Mouse (Mus musculus) heart, embryonic 14.5 days (tissue): ENCODE measurements at regions not wholly inside any gene's neighbourhood (a gene's known extent, or its start where the extent isn't known, plus 50 kb on each side); places are given as distances from the start of the nearest gene placed in this dataset.

Experiments used
- ATAC-seq: fragments of 200-750 bp; cut with Nextera tagmentation; 2 replicates; pipeline ENCODE4 v1.8.0; 2017; ENCODE audit warnings: low read depth, moderate TSS enrichment; ENCODE audit not compliant: insufficient number of reproducible peaks, insufficient read depth, low FRiP score
- H3K27ac ChIP-seq, 2 experiments: fragments of 200-500 bp in 1 of 2; fragments of 300-500 bp in 1 of 2; sonication (generic) in 1 of 2; replicated peaks in 1 of 2; 2 replicates each; pipeline ENCODE4 v1.5.1; 2012 to 2014; ENCODE audit warnings: low read depth in 2 of 2, low read length in 2 of 2, control low read depth in 1 of 2, mild to moderate bottlenecking in 1 of 2, mixed read lengths in 1 of 2; ENCODE audit not compliant: control insufficient read depth in 1 of 2, insufficient read depth in 1 of 2
- H3K27me3 ChIP-seq: fragments of 300-500 bp; sonication (generic); 2 replicates; pipeline ENCODE4 v1.6.1; 2014; ENCODE audit warnings: mild to moderate bottlenecking, low read length, control low read depth; ENCODE audit not compliant: control insufficient read depth, insufficient read depth
- H3K36me3 ChIP-seq: fragments of 300-500 bp; sonication (generic); 2 replicates; pipeline ENCODE4 v1.6.1; 2014; ENCODE audit warnings: mild to moderate bottlenecking, control low read depth, low read length, mixed read lengths; ENCODE audit not compliant: control insufficient read depth, insufficient read depth
- H3K4me1 ChIP-seq, 2 experiments: fragments of 200-500 bp in 1 of 2; fragments of 300-500 bp in 1 of 2; sonication (generic) in 1 of 2; 2 replicates each; pipeline ENCODE4 v1.6.1; 2012 to 2014; ENCODE audit warnings: low read length in 2 of 2, control low read depth in 1 of 2, mixed read lengths in 1 of 2; ENCODE audit not compliant: control insufficient read depth in 2 of 2, insufficient read depth in 2 of 2
- H3K4me2 ChIP-seq: fragments of 300-500 bp; sonication (generic); 2 replicates; pipeline ENCODE4 v1.6.1; 2014; ENCODE audit warnings: mild to moderate bottlenecking, low read length
- H3K4me3 ChIP-seq, 2 experiments: fragments of 200-500 bp in 1 of 2; fragments of 300-500 bp in 1 of 2; sonication (generic) in 1 of 2; 2 replicates each; pipeline ENCODE4 v1.5.1; 2012 to 2014; ENCODE audit warnings: low read length in 2 of 2, mild to moderate bottlenecking in 2 of 2, control low read depth in 1 of 2, low read depth in 1 of 2, moderate library complexity in 1 of 2; ENCODE audit not compliant: control insufficient read depth in 1 of 2, insufficient read depth in 1 of 2
- H3K9ac ChIP-seq: fragments of 300-500 bp; sonication (generic); 2 replicates; pipeline ENCODE4 v1.6.1; 2014; ENCODE audit warnings: mild to moderate bottlenecking, low read length
- H3K9me3 ChIP-seq: fragments of 300-500 bp; sonication (generic); 2 replicates; pipeline ENCODE4 v1.6.1; 2016; ENCODE audit warnings: low read length, control low read depth; ENCODE audit not compliant: control insufficient read depth
- WGBS: fragments of 180-500 bp; shearing (Covaris S2); extraction: QIAGEN DNeasy Blood & Tissue Kit; methylation state at CpG from one replicate; pipeline ENCODE4 v1.1.7; 2014; 5-methylcytosine and 5-hydroxymethylcytosine counted together

- 62% methylated on average over 5 of the region's 5 CpGs for WGBS
Measured at GRCm38 (mm10) chr8:12050841-12051240, 210.6 kb downstream of the Tex29 start.

DNA sequence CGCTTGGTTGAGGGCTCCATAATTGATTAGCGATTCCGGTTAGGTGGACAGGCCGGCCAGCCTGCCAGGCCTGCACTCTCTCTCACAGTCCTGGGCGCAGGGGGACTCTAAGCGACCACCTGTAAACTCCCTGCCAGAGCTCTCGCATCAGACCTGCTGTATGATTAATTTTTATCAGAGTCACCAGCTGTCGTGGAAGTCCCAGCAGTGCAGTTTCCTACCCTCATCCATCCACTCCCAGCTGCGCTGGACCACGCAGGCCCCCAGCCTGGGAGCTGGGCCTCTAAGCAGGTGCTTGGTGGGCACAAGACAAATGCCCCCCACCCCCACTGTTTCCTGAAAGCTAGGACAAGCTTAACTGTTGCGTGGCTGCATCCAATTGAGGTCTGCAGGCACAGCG lies 211.1 kb downstream of the Tex29 start:
- Histone ChIP-seq H3K36me3 (no peaks in the 10 kb centered on the region), H3K4me3 (no peak overlapping the region), H3K9ac (no peak overlapping the region), H3K9me3 (no peaks in the 10 kb centered on the region), H3K4me1 (no peaks in the 10 kb centered on the region), H3K4me2 (no peak overlapping the region), H3K27me3 (no peaks in the 10 kb centered on the region), H3K27ac (no peak overlapping the region)
- 62% methylated on average over 12 of the region's 12 CpGs for WGBS
- ATAC-seq, result no peak

More at GRCm38 (mm10) chr8:12050841-12051240, 210.6 kb downstream of the Tex29 start:
- Histone ChIP-seq H3K4me1 (no peaks in the 10 kb centered on the region), H3K9ac (no peak overlapping the region), H3K27me3 (no peaks in the 10 kb centered on the region), H3K4me2 (no peak overlapping the region), H3K27ac (no peak overlapping the region), H3K9me3 (no peaks in the 10 kb centered on the region), H3K36me3 (no peaks in the 10 kb centered on the region), H3K4me3 (no peak overlapping the region)
- no peak for ATAC-seq

GRCm38 (mm10) chr8:12055931-12056330 lies 215.7 kb downstream of the Tex29 start:
- WGBS, result 87% methylated on average over 9 of the region's 9 CpGs
- Histone ChIP-seq H3K4me2 (no peak overlapping the region), H3K27ac (no peak overlapping the region), H3K4me1 (no peaks in the 10 kb centered on the region), H3K36me3 (no peaks in the 10 kb centered on the region), H3K4me3 (no peak overlapping the region), H3K9ac (no peak overlapping the region), H3K9me3 (no peaks in the 10 kb centered on the region), H3K27me3 (no peaks in the 10 kb centered on the region)
- peak; percentile 55; the same call in 1 of the 2 replicates for ATAC-seq

- Histone ChIP-seq H3K27me3 (no peaks in the 10 kb centered on the region), H3K9me3 (no peaks in the 10 kb centered on the region), H3K27ac (no peak overlapping the region), H3K4me2 (no peak overlapping the region), H3K4me1 (peaks cover 7 to 12% of the 10 kb centered on the region in 2 experiments; a peak in 3 of 4 replicates), H3K36me3 (no peaks in the 10 kb centered on the region), H3K9ac (no peak overlapping the region), H3K4me3 (no peak overlapping the region)
- no peak for ATAC-seq
- 84% methylated on average over 13 of the region's 13 CpGs for WGBS
Measured at GRCm38 (mm10) chr8:12061237-12061636, 217.4 kb upstream of the A230072I06Rik start.

DNA sequence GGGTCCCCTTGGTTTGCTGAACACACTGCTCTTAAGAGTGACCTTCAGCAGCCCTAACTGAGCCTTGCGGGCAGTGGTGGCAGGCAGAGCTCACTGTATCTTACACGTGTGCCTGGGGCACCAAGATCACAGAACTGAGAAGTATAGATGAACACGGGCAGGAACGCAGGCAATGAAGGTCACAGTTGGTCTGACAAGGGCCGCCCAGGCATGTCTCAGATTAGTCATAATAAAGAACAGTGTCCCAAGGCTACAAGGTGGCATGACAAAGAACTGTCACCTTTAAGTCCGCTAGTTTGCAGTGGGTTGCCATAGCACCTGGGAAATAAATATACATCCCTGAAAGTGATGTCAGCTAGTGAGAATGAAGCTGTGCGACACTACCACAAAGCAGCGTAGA lies 215.9 kb upstream of the A230072I06Rik start:
- no peak overlapping the region for H3K4me2 ChIP-seq
- H3K27me3 ChIP-seq, result no peaks in the 10 kb centered on the region
- WGBS, result 40% methylated on average over 8 of the region's 8 CpGs
- no peaks in the 10 kb centered on the region for H3K9me3 ChIP-seq
- H3K27ac ChIP-seq, result peak overlapping the region in 1 of 2 experiments; percentile 24; a peak in 1 of 4 replicates
- no peaks in the 10 kb centered on the region for H3K36me3 ChIP-seq
- H3K9ac ChIP-seq, result no peak overlapping the region
- H3K4me3 ChIP-seq, result no peak overlapping the region
- H3K4me1 ChIP-seq, result peaks cover 7 to 12% of the 10 kb centered on the region in 2 experiments; a peak in 3 of 4 replicates
- no peak for ATAC-seq

GRCm38 (mm10) chr8:12064664-12065063 lies 214.0 kb upstream of the A230072I06Rik start:
- no peak overlapping the region for H3K9ac ChIP-seq
- no peak overlapping the region for H3K27ac ChIP-seq
- ATAC-seq, result no peak
- no peak overlapping the region for H3K4me3 ChIP-seq
- H3K9me3 ChIP-seq, result no peaks in the 10 kb centered on the region
- H3K36me3 ChIP-seq, result no peaks in the 10 kb centered on the region
- WGBS, result 84% methylated on average over 7 of the region's 7 CpGs
- peaks cover 7 to 12% of the 10 kb centered on the region in 2 experiments; a peak in 3 of 4 replicates for H3K4me1 ChIP-seq
- H3K4me2 ChIP-seq, result no peak overlapping the region
- H3K27me3 ChIP-seq, result no peaks in the 10 kb centered on the region

GRCm38 (mm10) chr8:12066454-12066853 lies 212.2 kb upstream of the A230072I06Rik start:
- Histone ChIP-seq H3K27ac (no peak overlapping the region), H3K4me1 (peaks cover 7 to 12% of the 10 kb centered on the region in 2 experiments; a peak in 3 of 4 replicates), H3K9ac (no peak overlapping the region), H3K9me3 (no peaks in the 10 kb centered on the region), H3K27me3 (no peaks in the 10 kb centered on the region), H3K4me3 (no peak overlapping the region), H3K4me2 (no peak overlapping the region), H3K36me3 (no peaks in the 10 kb centered on the region)
- WGBS, result 88% methylated on average over 10 of the region's 10 CpGs
- ATAC-seq, result no peak

- Histone ChIP-seq H3K36me3 (no peaks in the 10 kb centered on the region), H3K27me3 (no peaks in the 10 kb centered on the region), H3K4me2 (no peak overlapping the region), H3K9me3 (no peaks in the 10 kb centered on the region), H3K4me3 (no peak overlapping the region), H3K27ac (peak overlapping the region in 1 of 2 experiments; percentile 34; a peak in 2 of 4 replicates), H3K9ac (no peak overlapping the region), H3K4me1 (peaks cover 14 to 22% of the 10 kb centered on the region in 2 experiments)
- 31% methylated on average over 6 of the region's 6 CpGs for WGBS
- ATAC-seq, result peak; percentile 74
Measured at GRCm38 (mm10) chr8:12073311-12073999, 205.2 kb upstream of the A230072I06Rik start.
